Mouse (Mus musculus): ENCODE measurements around the gene Sox4. TPM values are rescaled to one million over a fixed set of nuclear protein-coding genes. Genes with fewer than 3 reads are reported as not detected.

The Sox4 gene
- polyA plus RNA-seq, 1 experiment from 2014 or later: 111 TPM

DNA sequence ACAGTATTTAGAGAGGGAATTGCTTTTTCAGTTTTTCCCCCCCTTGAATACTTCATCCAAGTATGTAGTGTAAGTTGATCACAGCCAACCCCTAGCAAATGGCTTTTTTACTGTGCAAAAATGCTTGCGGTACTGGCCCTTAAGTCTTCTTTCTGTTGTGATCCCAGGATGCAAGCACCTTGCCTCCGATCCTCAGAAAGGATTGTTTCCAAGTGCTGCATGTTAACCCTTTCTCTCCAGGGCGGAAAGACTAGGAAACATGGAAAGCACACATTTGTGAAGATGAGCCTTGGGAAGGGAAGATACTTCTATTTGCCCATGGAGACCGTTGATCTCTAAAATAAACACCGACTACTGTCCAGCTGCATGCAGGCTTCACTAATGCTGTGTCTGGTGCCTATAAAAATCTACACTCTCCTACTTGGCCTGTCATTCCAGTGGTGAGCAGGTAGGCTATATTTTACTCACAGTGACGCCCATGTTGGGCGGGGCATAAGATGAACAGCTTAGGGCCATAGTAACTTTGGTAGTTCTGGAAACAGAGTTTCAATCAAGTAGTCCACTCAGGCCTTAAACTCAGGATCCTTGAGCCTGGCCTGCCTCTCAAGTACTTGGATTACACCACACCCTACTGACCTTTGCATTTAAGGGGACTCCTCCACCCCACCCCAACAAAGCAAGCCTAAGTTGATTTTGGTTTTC is 5.6 kb downstream of the Sox4 start:
- peak; percentile 5 for DNase-seq (ENCODE audit: low spot score)

DNA sequence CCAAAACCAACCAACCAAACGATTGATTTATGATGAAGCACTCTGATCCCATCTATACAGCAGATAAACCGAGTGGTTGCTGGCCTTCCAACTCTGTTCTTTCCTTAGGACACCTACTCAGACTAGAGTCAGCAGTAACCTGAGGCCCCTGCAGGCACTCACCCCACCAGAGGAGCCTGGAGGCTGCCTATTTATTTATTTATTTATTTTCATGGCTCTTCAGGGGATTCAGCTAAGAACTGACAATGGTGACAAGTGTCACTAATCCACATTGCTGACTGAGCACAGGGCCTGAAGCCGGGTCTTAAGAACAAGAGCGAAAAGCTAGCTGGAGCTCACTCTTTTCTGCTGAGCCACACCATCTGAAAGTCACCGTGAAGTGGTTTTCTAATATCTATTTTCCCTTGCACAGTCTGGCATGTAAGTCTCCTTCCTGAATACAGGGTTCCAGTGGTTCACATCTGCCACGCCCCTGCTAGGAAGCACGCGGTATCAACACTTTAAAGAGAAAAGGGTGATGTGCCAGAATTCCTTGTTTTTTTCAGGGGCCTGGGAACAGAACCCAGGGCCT is 6.9 kb downstream of the Sox4 start:
- DNase-seq (ENCODE audit: low spot score): peak; percentile 21

DNA sequence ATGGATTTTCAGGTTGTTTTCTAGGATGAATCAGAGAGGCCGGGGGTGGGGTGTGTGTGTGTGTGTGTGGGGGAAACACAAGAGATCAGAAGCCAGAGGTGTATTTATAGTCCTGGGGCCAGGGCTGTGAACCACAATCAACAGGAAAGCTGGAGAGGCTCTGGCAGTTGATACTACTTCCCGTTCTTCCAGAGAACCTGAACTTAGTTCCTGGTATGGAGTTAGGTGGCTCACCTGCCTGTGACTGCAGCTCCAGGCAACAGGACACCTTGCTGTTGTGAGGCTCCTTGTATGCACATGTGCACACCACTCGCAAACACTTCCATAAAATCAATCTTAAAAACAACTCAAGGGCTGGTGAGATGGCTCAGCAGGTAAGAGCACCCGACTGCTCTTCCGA is 7.8 kb downstream of the Sox4 start:
- DNase-seq (ENCODE audit: low spot score): peak; percentile 4

DNA sequence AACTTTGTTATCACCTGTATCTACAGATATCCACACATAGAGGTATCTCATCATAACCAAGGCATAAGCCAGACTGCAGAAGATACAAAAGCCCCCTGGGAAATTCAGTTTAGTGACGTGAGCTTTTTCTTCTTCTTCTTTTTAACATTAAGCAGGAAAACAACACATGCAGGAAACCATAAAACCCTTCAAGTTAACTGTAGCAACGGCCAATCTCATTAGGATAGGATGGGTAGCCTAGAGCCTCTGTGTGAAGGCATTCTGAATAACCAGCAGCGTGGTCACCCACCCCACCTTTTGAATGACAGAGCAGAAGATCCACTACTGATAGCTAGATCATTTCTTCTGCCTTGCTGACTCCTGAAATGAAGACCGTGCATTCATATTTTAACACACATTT is 10.6 kb downstream of the Sox4 start:
- peak; percentile 52 for DNase-seq (ENCODE audit: low spot score)

DNA sequence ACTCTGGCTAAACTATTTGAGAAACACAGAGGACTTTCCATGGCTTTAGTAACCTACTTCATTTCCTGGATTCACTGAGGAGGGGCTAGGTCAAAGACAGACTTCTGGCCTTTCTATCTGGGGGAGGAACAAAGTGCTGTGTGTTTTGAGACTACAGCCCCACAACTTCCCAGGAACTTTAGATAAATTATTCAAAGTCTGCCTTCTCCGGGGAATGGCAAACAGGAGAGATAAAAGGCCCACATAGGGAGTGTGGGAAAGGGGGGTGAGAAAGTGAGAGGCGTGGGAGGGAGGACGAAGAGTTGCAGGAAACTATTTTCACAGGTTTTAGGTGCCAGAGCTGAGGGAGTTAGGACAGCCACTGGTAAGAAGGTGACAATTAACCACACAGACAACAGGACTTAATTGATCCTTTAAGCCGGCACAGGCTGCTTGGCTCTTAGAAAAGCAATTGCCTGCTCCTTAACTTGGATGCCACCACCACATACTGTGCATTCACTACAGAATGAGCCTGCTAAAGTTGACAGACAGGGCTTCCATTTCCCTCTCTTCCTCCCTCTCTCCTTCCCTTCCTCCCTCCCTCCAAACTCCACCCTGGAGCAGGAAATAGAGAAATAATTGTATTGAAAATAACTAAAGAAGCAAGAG is 11.4 kb downstream of the Sox4 start:
- no peak for DNase-seq (ENCODE audit: low spot score)

DNA sequence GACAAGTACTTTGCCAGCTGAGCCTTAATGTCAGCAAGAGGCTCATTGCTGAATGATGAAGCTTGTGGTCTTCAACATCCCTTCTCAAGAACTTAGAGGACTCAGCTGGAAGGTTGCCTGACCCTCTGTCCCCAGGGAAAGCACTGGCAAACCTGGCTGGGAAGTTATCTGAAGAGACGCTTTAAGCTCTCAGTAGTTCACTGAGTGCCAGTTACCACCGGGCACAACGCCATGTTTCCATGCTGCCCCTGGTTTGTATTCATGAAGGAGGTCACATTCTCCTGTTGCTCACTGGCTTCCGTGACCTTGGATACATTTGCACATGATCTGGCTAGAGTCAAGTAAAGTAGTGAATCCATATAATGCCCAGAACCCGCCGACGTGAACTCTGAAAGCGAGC is 20.1 kb downstream of the Sox4 start:
- DNase-seq (ENCODE audit: low spot score): no peak

DNA sequence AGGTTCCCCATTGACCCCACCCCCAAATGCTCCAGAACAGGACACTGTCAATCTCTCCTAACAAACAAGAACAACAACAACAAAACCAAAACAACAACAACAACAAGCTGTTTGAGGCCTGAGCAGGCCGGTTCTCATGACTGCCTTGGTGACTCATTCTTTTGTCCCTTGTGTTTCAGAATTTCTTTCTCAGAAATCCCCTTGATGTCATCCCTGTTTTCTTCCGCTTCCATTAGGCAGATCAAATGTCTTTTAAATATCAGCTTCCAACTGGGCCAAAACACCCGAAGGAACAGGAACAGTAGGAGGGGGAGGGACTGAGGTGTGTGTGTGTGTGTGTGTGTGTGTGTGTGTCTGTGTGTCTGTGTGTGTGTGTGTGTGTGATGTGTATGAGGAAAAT is 21.7 kb downstream of the Sox4 start:
- DNase-seq (ENCODE audit: low spot score): no peak

DNA sequence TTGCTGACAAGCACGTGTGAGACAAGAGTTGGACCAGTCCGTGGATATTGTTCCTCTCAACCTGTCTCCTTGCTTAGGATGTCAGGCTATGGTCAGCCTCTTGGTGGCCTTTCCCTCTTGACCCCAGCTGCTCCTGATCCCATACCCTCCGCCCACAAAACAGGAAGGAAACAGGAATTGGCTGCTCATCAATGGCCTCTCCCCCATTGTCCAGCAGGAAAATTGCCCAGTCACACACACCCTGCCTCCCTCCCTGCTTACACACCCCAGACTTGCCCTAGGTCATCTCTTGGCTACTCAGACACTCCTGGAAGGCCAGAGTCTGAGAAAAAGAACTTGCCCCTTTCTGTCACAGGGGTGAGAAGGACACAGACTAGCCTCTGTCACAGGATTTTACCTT is 22.2 kb downstream of the Sox4 start:
- DNase-seq (ENCODE audit: low spot score): no peak

DNA sequence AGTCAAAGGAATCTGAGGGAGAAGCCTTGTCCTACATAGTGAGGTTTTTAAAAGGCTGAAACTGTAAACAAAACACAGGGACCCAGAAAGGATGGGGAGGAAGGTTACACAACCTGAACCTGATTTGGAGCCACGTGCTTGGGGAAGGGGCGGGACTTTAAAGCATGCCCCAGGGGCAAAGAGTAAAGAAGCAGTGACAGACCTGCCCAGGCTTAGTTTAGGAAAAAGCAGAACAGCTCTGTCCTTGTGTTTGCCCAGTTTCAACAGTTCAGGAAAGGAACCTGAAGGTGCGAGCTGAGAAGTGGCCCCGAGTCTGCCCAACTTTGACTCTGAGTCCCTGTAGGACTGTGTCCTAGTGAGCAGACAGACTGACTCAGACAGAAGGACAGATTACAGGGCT is 23.1 kb downstream of the Sox4 start:
- no peak for DNase-seq (ENCODE audit: low spot score)

DNA sequence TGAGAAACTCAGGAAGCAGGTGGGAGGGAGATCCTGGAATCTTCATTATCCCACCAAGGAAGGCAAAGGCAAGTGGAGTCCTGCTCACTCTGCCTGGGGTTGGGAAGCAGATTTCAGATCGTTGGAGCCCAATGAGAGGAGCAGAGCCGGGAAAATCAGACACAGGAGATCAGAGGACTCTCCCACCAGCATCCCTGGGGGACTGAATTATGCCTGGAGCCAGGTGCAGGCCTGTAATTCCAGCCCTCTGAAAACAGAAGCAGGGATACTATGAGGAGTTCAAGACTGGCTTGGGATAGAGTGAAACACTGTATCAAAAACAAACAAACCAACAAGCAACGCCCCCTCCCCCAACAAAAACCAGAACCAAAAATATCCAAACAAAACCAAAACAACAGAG is 23.6 kb downstream of the Sox4 start:
- DNase-seq (ENCODE audit: low spot score): no peak

DNA sequence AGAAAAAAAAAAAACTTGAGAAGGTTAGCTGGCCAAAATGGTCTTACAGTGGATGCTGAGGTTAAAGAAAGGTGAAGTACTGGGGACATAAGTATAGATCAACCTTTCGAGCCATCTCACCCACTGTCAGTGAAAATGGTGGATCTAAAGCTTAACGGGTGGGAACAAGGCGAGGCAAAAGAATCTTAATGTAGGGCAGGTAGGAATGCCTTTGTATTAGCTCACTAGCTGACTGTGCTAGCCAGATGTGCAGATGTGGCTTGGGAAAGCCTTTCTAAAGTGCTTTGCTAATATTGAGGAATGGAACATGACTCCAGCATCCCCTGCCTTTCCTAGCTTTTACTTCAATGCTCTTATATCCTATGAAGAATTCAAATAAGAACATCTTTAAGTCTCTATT is 30.4 kb downstream of the Sox4 start:
- DNase-seq (ENCODE audit: low spot score): no peak

DNA sequence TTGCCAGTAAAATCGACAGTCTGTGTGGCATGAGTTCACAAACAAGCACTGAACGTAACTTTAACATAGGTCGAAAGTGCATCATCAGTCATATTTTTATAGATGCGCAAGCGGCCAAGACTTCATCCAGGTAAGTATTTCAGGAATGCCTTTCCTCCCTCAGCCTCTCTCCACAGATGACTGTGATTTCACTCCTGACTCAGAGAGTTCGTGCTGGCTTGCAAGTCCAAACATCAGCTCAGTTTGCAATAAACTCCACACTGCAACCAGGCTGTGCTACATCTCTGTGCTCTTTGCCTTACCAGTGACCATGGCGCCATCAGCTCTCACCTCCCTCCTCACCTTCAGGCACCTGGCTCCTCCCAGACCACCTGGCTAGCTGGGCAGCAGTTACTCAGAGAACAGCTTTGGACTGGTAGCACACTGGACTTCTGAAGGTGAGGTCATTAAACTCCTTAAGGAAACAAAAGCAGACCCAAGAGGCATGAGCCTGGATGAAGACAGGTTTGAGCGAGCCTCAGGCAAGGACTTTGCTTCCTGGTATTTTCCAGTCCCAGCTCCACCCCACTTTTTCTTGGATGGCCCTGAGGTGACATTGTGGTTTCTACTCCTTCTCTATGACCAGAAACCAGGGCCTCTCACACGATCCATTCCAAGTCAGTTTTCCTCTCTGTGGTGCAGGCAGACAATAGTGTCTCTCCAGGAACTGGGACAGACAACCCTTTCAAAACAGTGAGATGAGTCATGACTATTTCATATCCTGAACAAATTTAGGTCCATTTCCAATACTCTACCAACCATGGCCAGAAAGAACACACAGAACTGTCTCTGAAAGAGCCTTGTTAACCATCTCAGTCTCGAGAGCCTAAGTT is 35.9 kb downstream of the Sox4 start:
- no peak for DNase-seq (ENCODE audit: low spot score)

DNA sequence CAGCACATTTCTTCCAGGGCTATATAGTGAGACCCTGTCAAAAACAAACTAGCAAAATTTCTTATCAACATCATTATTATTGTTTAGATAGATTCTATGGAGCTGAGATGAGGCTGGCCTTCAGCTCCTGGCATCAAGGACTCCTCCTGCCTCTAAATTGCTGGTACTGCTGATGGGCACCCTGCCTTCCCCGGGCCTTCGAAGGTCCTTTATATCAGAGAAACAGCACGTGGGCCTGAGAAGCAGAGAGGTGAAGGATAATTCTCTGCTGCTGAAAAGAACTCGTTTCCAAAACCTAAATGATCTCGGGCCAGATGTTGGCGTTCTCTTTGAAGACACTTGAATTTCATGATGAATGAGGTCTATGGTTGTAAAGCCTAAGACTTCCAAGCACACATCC is 39.9 kb downstream of the Sox4 start:
- no peak for DNase-seq (ENCODE audit: low spot score)

DNA sequence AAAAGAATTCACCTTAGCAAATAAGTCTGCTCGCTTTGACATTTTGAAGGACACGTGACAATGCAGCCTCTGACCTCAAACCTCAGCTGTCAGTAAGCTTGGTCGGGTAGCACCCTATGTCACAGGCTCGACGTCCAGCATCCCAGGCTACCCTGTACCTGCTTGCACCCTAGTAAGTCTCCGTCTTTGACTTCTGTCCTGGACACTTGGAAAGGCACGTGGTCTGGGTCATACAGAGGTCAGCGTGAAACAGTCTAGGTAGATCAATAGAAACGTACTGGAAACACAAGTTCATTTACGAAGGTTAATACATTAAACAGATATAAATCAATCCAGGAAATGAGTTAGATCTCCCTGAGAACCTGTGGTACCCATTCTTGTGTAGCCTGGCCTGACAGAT is 46.5 kb downstream of the Sox4 start:
- no peak for DNase-seq (ENCODE audit: low spot score)

Data from thymus, postnatal 0 days (tissue).